Mouse (Mus musculus) Patski (cell line): ENCODE data around the gene Pilrb1. TPM values are rescaled to one million over a fixed set of nuclear protein-coding genes. Genes with fewer than 3 reads are reported as not detected.
"Not testable (repeated sequence)": the region's sequence is repeated elsewhere in the genome, so short reads cannot be mapped to it uniquely, and the experiment has no call there.

Experiments used
- ATAC-seq: fragments of 100-300 bp; one replicate; pipeline ENCODE4 v1.8.0; 2021
- CTCF ChIA-PET: fragments of 350-600 bp; sonication (Branson Sonifier 250); formaldehyde crosslinking; loops from one replicate; lab custom pipeline; 2022; ENCODE audit warnings: inconsistent platforms; lab: Charles Lee
- POLR2A ChIA-PET: fragments of 350-600 bp; sonication (Branson Sonifier 250); formaldehyde crosslinking; loops from one replicate; lab custom pipeline; 2022; ENCODE audit warnings: antibody characterized with exemption, inconsistent platforms; lab: Charles Lee
- DNase-seq: peaks from one replicate; pipeline ENCODE4 v3.0.0-alpha.2; 2011; ENCODE audit warnings: low read depth, low spot score
- H3K27me3 ChIP-seq: fragments of 371-371 bp; one replicate; pipeline ENCODE4 v1.5.1; 2021
- CTCF ChIP-seq: fragments of 100-300 bp; IDR thresholded peaks from one replicate; pipeline ENCODE4 v1.5.1; 2021
- in situ Hi-C: fragments of 300-500 bp; cut with MboI; formaldehyde crosslinking; loops from 3 replicates; pipeline ENCODE4 v1.11.1; 2018; ENCODE audit warnings: low pct_unique_long_range_greater_than_20kb, mixed read lengths
- polyA plus RNA-seq: library from polyadenylated mRNA; unstranded; gene quantifications from one replicate; pipeline ENCODE4 v1.2.3, GENCODE M21; 2021

Pilrb1 gene
- polyA plus RNA-seq, result not detected

DNA sequence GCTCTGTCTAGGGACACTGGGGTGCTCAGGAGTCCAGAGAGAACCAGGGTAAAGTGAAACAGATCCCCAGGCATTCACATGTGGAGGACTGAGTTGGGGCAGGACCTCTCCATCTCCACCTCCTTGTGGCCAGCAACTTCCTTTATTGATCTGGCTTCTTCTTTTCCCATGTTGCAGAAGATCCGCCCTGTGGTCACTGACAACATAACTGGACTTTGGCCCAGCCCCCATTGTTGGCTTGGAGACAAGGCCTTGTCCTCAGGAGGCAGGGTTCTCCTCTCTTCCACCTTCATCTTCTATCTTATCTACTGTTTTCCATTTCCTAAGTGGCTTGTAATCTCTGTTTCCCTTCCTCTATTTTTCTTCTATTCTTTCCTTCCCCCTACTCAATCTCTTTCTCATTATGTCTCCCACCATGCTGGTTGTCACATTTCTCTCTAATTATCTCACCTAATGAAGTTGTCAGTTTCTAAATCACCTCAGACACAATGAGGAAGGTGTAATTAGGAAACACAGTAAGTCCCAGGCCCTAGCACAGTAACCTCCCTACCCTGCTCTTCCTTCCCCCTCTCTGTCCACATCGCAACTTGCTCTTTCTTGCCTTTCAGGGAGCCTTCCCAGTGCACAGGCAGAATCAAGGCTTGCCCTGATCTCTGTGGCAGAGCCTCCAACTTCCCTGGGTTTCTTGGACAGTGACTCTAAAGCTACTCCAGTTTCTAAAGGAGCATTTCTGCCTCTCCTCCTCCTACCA, at the start of gene Pilrb1:
Pilrb1 (minus strand) TSS at position 147 of the 751 bp plus-strand sequence.
- CTCF ChIA-PET, in situ Hi-C loops, H3K27me3 ChIP-seq, ATAC-seq, DNase-seq, POLR2A ChIA-PET: not testable (repeated sequence)

DNA sequence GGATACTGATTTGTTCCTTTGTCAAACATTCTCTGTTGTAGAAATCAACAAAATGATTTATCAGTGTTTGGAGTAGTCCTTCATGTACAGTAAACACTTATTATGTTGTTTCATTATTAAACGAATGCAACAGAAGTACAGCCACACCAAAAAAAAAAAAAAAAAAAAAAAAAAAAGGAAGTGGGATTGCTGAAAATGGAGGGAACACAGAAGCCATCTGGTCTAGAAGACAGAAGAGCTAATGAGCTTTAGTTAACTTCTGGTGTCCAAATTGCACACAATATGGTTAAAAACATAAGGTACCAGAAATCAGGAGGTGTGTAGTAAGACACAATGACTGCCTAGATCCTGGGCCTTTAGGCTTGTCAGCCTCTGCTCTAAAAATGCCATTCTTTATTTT, 39.9 kb upstream of the Pilrb1 start:
- DNase-seq (no peak), ATAC-seq (no peak)
- ChIA-PET POLR2A (no interaction called here), CTCF (interaction anchor here (0.9 to 1.1 kb wide), 2 partner anchors 53 to 76 kb away, joined by 3 read pairs; no protein-coding TSS in a partner anchor)
- no peak for TF ChIP-seq CTCF
- in situ Hi-C loops, result no loop called here
- H3K27me3 ChIP-seq, result peaks cover 56% of the 10 kb centered on the region

DNA sequence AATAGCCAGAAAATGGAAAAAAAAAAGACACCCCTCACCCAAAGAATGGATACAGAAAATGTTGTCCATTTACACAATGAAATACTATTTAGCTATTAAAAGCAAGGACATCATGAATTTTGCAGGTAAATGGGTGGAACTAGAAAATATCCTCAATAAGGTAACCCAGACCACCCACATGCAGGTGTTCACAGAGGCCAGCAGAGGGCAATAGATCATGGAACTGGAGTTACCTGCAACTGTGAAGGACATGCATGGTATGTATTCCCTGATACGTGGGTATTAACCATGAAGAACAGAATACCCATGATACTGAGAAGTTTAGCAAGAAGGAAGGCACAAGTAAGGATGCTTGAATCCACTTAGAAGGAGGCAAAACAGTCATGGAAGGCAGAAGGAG, 35.0 kb upstream of the Pilrb1 start:
- TF ChIP-seq CTCF, result peak; percentile 76
- DNase-seq (no peak), ATAC-seq (no peak)
- ChIA-PET POLR2A (no interaction called here), CTCF (interaction anchor here (0.8 to 1.5 kb wide), 2 partner anchors 10 to 12 kb away, joined by 4 to 5 read pairs; no protein-coding TSS in a partner anchor)
- in situ Hi-C loops, result loop anchor here (5.0 kb wide), 2 partner anchors 59 to 244 kb away; no protein-coding TSS in a partner anchor
- H3K27me3 ChIP-seq, result peaks cover 31% of the 10 kb centered on the region

DNA sequence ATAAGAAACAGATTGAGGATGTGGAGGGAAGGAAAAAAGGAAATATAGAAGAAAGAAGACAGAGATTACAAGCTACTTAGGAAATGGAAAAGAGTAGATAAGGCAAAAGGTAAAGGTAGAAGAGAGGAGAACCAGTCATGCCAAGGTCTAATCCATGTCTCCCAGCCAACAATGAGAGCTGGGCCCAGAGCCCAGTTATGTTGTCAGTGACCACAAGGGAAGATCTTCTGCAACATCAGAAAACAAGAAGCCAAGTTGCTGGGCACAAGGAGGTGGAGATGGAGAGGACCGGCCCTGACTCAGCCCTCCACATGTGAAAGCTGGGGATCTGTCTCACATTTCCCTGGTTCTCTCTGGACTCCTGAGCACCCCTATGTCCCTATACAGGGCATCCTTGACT, 29.8 kb upstream of the Pilrb1 start:
- in situ Hi-C loops, result no loop called here
- ChIA-PET CTCF (no interaction called here), POLR2A (no interaction called here)
- ATAC-seq (no peak), DNase-seq (no peak)
- no peak for TF ChIP-seq CTCF
- H3K27me3 ChIP-seq, result peaks cover 24% of the 10 kb centered on the region

DNA sequence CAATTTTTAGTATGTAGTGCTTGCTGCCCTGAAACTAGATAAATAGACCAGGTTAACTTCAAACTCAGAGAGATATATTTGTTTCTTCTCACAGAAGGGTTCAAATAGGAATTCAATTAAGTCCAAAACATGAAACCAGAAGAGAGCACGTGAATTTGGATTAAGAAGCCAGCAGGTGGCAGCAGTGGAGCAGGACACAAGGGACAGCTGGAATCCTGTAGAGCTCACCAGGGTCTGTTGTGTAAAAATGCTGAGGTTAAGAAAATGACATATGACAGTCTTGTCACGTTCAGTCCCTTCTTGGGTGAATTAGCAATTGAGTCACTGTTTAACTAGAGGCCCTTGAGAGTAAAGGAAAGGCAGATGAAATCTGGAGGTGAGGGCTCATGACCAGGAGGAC, 28.0 kb upstream of the Pilrb1 start:
- DNase-seq (peak; percentile 24), ATAC-seq (no peak)
- peaks cover 24% of the 10 kb centered on the region for H3K27me3 ChIP-seq
- peak; percentile 94 for TF ChIP-seq CTCF
- ChIA-PET CTCF (interaction anchor here (1.2 to 1.8 kb wide), 4 partner anchors 8 to 255 kb away, joined by 3 to 8 read pairs (median 4); no protein-coding TSS in a partner anchor), POLR2A (no interaction called here)
- in situ Hi-C loops, result no loop called here

DNA sequence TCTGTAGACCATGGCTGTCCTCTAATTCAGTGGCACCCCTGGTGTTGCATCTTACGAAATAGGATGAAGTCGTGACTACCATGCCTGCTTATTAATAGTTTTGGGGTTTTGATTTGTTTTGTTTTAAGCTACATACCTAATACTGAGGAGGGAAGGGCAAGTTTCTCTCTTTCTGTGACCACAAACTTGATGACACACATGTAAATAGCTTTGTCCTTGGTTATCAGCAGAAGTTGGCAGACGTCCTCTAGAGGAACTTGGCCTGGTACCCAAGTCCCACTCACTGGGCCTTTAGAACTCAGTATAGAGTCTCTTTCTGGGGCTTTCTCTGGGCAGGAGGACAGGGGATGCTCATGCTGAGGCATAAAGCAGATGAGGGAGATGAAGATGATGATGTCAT, 25.4 kb upstream of the Pilrb1 start:
- ChIA-PET POLR2A (no interaction called here), CTCF (interaction anchor here (1.2 kb wide), 1 partner anchor 10 kb away, joined by 5 read pairs; no protein-coding TSS in a partner anchor)
- DNase-seq (no peak), ATAC-seq (no peak)
- in situ Hi-C loops, result no loop called here
- no peak for TF ChIP-seq CTCF
- peaks cover 17% of the 10 kb centered on the region for H3K27me3 ChIP-seq

DNA sequence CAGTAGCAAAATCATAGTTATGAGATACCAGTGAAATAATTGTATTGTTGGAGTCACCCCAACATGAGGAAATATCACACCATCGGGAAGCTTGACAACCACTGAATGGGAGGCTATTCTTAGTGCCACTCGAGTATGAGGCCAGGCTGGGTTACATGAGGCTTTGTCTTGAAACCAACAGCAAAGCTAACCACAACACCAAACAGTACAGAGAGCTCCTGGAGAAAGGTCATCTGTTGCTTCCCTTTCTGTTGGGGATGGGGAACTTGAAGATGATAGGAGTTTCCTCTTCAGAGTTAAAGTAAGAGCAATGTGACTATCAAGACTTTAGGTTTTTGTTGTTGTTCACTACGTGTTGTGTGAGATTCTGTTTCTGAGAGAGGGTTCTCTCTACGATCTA, 25.0 kb upstream of the Pilrb1 start:
- ChIA-PET CTCF (interaction anchor here (1.2 kb wide), 1 partner anchor 10 kb away, joined by 5 read pairs; no protein-coding TSS in a partner anchor), POLR2A (no interaction called here)
- ATAC-seq (no peak), DNase-seq (no peak)
- no peak for TF ChIP-seq CTCF
- in situ Hi-C loops, result no loop called here
- peaks cover 19% of the 10 kb centered on the region for H3K27me3 ChIP-seq

DNA sequence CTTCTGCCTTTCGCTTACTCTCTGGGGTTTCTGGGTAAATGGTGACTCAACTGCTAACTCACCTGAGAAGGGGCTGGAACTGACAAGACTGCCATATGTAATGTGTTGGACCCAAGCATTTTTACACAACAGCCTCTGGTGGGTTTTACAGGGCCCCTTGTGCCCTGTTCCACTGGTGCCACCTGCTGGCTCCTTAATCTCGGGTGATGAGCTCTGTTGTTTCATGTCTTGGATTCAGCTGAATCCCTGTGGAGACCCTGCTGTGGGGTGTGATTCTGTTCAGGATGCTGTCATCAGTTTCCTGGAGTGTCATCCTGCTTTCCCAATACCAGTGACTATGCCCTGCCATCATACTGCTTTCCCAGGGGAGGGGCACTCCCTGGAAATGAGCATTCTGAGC, 20.0 kb upstream of the Pilrb1 start:
- peak; percentile 76 for TF ChIP-seq CTCF
- peaks cover 4% of the 10 kb centered on the region for H3K27me3 ChIP-seq
- ChIA-PET CTCF (interaction anchor here (0.8 to 2.7 kb wide), 6 partner anchors 8 to 86 kb away, joined by 3 to 9 read pairs (median 6); no protein-coding TSS in a partner anchor), POLR2A (interaction anchor here (0.5 kb wide), 1 partner anchor 1245 kb away, joined by 4 read pairs; no protein-coding TSS in a partner anchor)
- ATAC-seq, result no peak
- in situ Hi-C loops, result loop anchor here (5.0 kb wide), 1 partner anchor 76 kb away; no protein-coding TSS in a partner anchor
- DNase-seq, result no peak

DNA sequence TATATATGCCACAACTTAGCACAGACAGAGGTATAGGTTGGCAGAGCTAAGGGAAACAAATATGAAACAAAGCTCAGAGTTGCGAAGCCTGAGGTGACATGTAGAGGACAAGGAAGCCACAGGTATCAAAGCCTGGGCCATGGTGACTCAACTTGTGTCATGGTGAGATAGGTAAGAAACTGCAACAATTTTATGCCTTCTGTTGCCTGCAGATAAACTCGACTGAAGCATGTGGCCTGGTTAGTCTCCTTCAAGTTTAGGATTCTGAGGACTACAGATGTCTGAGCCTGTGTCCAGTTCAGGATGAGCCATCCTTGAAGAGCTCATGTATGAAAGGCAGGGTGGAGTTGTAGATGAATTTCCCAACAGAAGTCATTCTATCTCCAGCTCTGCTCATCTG, 17.1 kb upstream of the Pilrb1 start:
- ChIA-PET CTCF (no interaction called here), POLR2A (no interaction called here)
- in situ Hi-C loops, result loop anchor here (5.0 kb wide), 1 partner anchor 73 kb away; no protein-coding TSS in a partner anchor
- peaks cover 4% of the 10 kb centered on the region for H3K27me3 ChIP-seq
- DNase-seq (no peak), ATAC-seq (no peak)
- TF ChIP-seq CTCF, result no peak

DNA sequence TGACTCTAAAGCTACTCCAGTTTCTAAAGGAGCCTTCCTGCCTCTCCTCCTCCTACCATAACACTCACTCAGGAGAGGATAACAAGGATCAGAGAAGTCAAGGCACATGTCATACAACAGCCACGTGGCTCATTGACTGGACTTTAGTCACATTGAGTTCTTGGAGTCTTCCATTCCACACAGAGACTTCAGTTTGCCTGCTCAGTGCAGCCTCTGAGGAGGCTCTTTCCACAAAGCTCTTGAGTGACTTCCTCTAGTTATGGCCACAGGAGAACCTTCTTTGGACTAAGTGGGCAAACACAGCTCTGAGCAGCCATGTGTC, 14.4 kb upstream of the Pilrb1 start:
- CTCF ChIA-PET, in situ Hi-C loops, ATAC-seq, H3K27me3 ChIP-seq, POLR2A ChIA-PET, DNase-seq: not testable (repeated sequence)

DNA sequence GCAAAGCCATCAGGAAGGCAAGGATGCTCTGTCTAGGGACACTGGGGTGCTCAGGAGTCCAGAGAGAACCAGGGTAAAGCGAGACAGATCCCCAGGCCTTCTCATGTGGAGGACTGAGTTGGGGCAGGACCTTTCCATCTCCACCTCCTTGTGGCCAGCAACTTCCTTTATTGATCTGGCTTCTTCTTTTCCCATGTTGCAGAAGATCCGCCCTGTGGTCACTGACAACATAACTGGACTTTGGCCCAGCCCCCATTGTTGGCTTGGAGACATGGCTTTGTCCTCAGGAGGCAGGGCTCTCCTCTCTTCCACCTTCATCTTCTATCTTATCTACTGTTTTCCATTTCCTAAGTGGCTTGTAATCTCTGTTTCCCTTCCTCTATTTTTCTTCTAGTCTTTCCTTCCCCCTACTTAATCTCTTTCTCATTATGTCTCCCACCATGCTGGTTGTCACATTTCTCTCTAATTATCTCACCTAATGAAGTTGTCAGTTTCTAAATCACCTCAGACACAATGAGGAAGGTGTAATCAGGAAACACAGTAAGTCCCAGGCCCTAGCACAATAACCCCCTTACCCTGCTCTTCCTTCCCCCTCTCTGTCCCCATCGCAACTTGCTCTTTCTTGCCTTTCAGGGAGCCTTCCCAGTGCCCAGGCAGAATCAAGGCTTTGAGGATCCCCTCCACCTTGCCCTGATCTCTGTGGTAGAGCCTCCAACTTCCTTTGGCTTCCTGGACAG, 13.9 kb upstream of the Pilrb1 start, which contains the start of gene Pilrb2:
Pilrb2 (minus strand) TSS at position 172 of the 737 bp plus-strand sequence.
- in situ Hi-C loops, POLR2A ChIA-PET, CTCF ChIA-PET, ATAC-seq, DNase-seq, H3K27me3 ChIP-seq: not testable (repeated sequence)

DNA sequence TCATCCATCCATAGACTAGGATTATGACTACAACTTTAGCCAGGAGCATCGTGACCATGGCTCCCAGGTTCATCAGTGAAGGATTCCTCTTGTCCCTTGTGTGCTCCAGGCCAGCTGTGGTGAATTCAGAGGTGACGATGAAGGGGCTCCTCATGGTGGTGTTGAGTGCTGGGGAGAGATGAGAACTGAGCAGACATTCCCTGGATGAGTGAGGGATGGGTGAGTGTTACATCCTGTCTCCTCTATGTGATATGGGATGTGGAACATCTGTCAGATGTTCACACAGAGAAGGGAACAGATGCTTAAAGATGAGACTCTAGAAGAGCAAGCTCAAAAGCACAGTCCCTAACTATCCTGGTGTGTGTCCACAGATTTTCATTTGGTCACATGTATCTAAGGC, 10.7 kb upstream of the Pilrb1 start:
- CTCF ChIA-PET, H3K27me3 ChIP-seq, DNase-seq, ATAC-seq, in situ Hi-C loops, POLR2A ChIA-PET: not testable (repeated sequence)

DNA sequence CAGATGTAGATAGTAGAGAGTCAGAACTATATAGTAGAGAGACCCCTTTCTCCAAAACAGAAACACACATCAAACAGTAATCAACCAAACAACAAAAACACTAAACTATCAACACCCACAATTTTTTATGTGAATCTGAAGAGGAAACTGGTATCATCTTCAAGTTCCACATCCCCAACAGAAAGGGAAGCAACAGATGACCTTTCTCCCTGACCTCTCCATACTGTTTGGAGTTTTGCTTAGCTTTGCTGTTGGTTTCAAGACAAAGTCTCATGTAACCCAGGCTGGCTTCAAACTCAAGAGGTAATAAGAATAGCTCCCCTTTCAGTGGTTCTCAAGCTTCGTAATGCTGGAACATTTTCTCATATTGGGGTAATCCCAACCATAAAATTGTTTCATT, 6.1 kb upstream of the Pilrb1 start:
- CTCF ChIA-PET, POLR2A ChIA-PET, in situ Hi-C loops: not testable (repeated sequence)

DNA sequence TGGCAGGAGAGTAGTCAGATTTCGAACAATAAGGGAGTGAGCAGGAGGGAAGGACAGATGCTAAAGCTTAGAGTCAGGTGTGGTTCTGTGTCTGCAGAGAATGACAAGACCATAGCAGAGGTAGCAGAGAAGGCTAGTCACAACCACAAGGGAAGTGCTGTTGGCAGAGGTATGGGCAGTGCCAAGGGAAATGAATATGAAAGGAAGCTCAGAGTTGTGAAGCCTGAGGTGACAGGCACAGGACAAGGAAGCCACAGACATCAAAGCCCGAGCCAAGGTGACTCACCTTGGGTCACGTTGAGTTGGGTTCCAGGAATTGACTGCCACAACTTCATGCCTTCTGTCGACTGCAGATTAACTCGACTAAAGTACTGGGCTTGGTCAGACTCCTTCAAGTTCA, 1.0 kb downstream of the Pilrb1 start:
- peak; percentile 60 for ATAC-seq

More for the DNA sequence above, 6.1 kb upstream of the Pilrb1 start:
- not testable (repeated sequence) for DNase-seq, ATAC-seq, H3K27me3 ChIP-seq

More for the DNA sequence above, 1.0 kb downstream of the Pilrb1 start:
- H3K27me3 ChIP-seq, CTCF ChIA-PET, in situ Hi-C loops, POLR2A ChIA-PET: not testable (repeated sequence)
- peak; percentile 6 for DNase-seq
